Mouse (Mus musculus): Measurements from ENCODE around the gene Tmem151b. TPM values are rescaled to one million over a fixed set of nuclear protein-coding genes. Genes with fewer than 3 reads are reported as not detected.

Gene Tmem151b
- polyA plus RNA-seq, 1 experiment from 2014 or later = 0.07 TPM

GRCm38 (mm10) chr17:45580958-45581477 is 31.5 kb upstream of the Tmem151b start:
- peak overlapping the region; percentile 80 for H3K27ac ChIP-seq (ENCODE audit: low read length)
- DNase-seq (ENCODE audit: low spot score) (peak; percentile 82), ATAC-seq (peak; percentile 58)
- no peaks in the 10 kb centered on the region for H3K9me3 ChIP-seq (ENCODE audit: low read length)
- no peak overlapping the region for H3K9ac ChIP-seq (replicated peaks; ENCODE audit: low read depth)
- peaks cover 30% of the 10 kb centered on the region for H3K4me1 ChIP-seq (ENCODE audit: insufficient read depth, low read depth, low read length)
- TF ChIP-seq EP300 (IDR thresholded peaks at IDR 0.05) = peak; percentile 80
- TF ChIP-seq CTCF (IDR thresholded peaks at IDR 0.05) = no peak
- no peak overlapping the region for H3K4me3 ChIP-seq (ENCODE audit: low read depth, low read length)
- H3K27me3 ChIP-seq (replicated peaks; ENCODE audit: insufficient read depth, low read length) = no peaks in the 10 kb centered on the region
- 17% methylated on average over 12 of the region's 12 CpGs for WGBS
- peak overlapping the region; percentile 19; the same call in 1 of the 2 replicates for H3K4me2 ChIP-seq (replicated peaks; ENCODE audit: low read depth, low read length)
- H3K36me3 ChIP-seq (ENCODE audit: insufficient read depth, low read length) = no peaks in the 10 kb centered on the region

DNA sequence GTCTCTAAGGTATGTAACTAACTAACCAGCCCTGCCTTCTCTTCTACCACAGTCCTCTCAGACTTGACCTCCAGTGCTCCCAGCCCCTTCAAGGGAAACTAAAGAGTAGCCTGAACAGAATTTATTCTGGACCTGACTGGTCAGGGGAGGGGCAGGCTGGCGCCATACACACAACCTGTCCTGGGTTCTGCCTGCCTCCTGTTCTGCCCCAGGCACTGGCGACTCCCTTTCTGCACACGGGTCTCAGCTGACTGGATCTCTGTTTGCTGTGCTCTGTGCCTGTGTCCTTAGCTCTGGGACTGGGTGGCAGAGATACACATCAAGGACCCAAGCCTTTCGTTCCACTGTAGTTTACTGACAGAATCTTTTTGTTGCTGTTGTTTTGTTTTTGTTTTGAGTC is 30.1 kb upstream of the Tmem151b start:
- 85% methylated on average over 4 of the region's 4 CpGs for WGBS
- no peaks in the 10 kb centered on the region for H3K9me3 ChIP-seq (ENCODE audit: low read length)
- H3K27me3 ChIP-seq (replicated peaks; ENCODE audit: insufficient read depth, low read length) = no peaks in the 10 kb centered on the region
- no peaks in the 10 kb centered on the region for H3K36me3 ChIP-seq (ENCODE audit: insufficient read depth, low read length)
- H3K27ac ChIP-seq (ENCODE audit: low read length) = no peak overlapping the region
- H3K4me3 ChIP-seq (ENCODE audit: low read depth, low read length) = no peak overlapping the region
- DNase-seq (ENCODE audit: low spot score) = no peak
- no peak overlapping the region for H3K4me2 ChIP-seq (replicated peaks; ENCODE audit: low read depth, low read length)
- ATAC-seq = no peak
- H3K4me1 ChIP-seq (ENCODE audit: insufficient read depth, low read depth, low read length) = peaks cover 21% of the 10 kb centered on the region
- no peak overlapping the region for H3K9ac ChIP-seq (replicated peaks; ENCODE audit: low read depth)
- TF ChIP-seq CTCF (IDR thresholded peaks at IDR 0.05) (no peak), EP300 (IDR thresholded peaks at IDR 0.05) (no peak)

GRCm38 (mm10) chr17:45578843-45579242 is 29.4 kb upstream of the Tmem151b start:
- no peaks in the 10 kb centered on the region for H3K36me3 ChIP-seq (ENCODE audit: insufficient read depth, low read length)
- 82% methylated on average over 7 of the region's 7 CpGs for WGBS
- H3K9me3 ChIP-seq (ENCODE audit: low read length) = no peaks in the 10 kb centered on the region
- H3K4me1 ChIP-seq (ENCODE audit: insufficient read depth, low read depth, low read length) = peaks cover 14% of the 10 kb centered on the region
- H3K4me2 ChIP-seq (replicated peaks; ENCODE audit: low read depth, low read length) = no peak overlapping the region
- no peak overlapping the region for H3K4me3 ChIP-seq (ENCODE audit: low read depth, low read length)
- no peak for ATAC-seq
- no peak overlapping the region for H3K9ac ChIP-seq (replicated peaks; ENCODE audit: low read depth)
- H3K27me3 ChIP-seq (replicated peaks; ENCODE audit: insufficient read depth, low read length) = no peaks in the 10 kb centered on the region
- TF ChIP-seq EP300 (IDR thresholded peaks at IDR 0.05) (no peak), CTCF (IDR thresholded peaks at IDR 0.05) (peak; percentile 80)
- H3K27ac ChIP-seq (ENCODE audit: low read length) = no peak overlapping the region
- DNase-seq (ENCODE audit: low spot score) = peak; percentile 53

DNA sequence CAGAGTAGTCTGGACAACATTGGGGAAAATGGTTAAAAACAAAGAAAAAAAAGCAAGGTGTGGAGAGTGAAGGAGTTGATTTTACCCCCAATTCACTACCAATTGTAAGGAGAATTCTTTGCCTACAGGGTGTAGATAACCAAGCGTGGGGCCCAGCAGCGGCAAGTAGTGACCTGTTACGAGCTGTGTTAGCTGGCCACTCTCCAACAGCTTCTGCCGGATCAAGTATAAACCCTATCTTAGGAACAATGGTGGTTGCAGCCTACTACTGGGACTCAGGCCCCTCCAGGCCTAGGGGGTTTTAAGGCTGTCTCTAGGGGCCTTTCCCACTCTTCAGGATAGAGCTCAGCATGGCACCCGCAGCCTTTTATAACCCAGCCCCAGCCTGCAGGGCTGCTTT is 28.8 kb upstream of the Tmem151b start:
- H3K4me2 ChIP-seq (replicated peaks; ENCODE audit: low read depth, low read length) = no peak overlapping the region
- no peak overlapping the region for H3K4me3 ChIP-seq (ENCODE audit: low read depth, low read length)
- H3K4me1 ChIP-seq (ENCODE audit: insufficient read depth, low read depth, low read length) = peaks cover 14% of the 10 kb centered on the region
- no peaks in the 10 kb centered on the region for H3K36me3 ChIP-seq (ENCODE audit: insufficient read depth, low read length)
- H3K27me3 ChIP-seq (replicated peaks; ENCODE audit: insufficient read depth, low read length) = no peaks in the 10 kb centered on the region
- DNase-seq (ENCODE audit: low spot score) = no peak
- no peak overlapping the region for H3K27ac ChIP-seq (ENCODE audit: low read length)
- WGBS = 19% methylated on average over 5 of the region's 5 CpGs
- TF ChIP-seq CTCF (IDR thresholded peaks at IDR 0.05) (no peak), EP300 (IDR thresholded peaks at IDR 0.05) (no peak)
- no peak for ATAC-seq
- H3K9me3 ChIP-seq (ENCODE audit: low read length) = no peaks in the 10 kb centered on the region
- H3K9ac ChIP-seq (replicated peaks; ENCODE audit: low read depth) = no peak overlapping the region

- 83% methylated on average over 8 of the region's 8 CpGs for WGBS
- Histone ChIP-seq H3K9ac (replicated peaks; ENCODE audit: low read depth) (no peak overlapping the region), H3K4me3 (ENCODE audit: low read depth, low read length) (no peak overlapping the region), H3K27ac (ENCODE audit: low read length) (peak overlapping the region; percentile 97), H3K9me3 (ENCODE audit: low read length) (no peaks in the 10 kb centered on the region), H3K27me3 (replicated peaks; ENCODE audit: insufficient read depth, low read length) (no peaks in the 10 kb centered on the region), H3K36me3 (ENCODE audit: insufficient read depth, low read length) (peaks cover 11% of the 10 kb centered on the region), H3K4me2 (replicated peaks; ENCODE audit: low read depth, low read length) (peak overlapping the region; percentile 86; the same call in 1 of the 2 replicates), H3K4me1 (ENCODE audit: insufficient read depth, low read depth, low read length) (peaks cover 6% of the 10 kb centered on the region; the same call in 1 of the 2 replicates)
- no peak for TF ChIP-seq CTCF (IDR thresholded peaks at IDR 0.05)
- TF ChIP-seq EP300 (IDR thresholded peaks at IDR 0.05) = no peak
- DNase-seq (ENCODE audit: low spot score) = no peak
- no peak for ATAC-seq
Observed at GRCm38 (mm10) chr17:45575123-45575897, 25.8 kb upstream of the Tmem151b start.

- H3K4me2 ChIP-seq (replicated peaks; ENCODE audit: low read depth, low read length) = peak overlapping the region; percentile 86
- peak overlapping the region; percentile 64 for H3K9ac ChIP-seq (replicated peaks; ENCODE audit: low read depth)
- H3K4me1 ChIP-seq (ENCODE audit: insufficient read depth, low read depth, low read length) = peaks cover 2% of the 10 kb centered on the region; the same call in 1 of the 2 replicates
- peak overlapping the region; percentile 96 for H3K4me3 ChIP-seq (ENCODE audit: low read depth, low read length)
- TF ChIP-seq EP300 (IDR thresholded peaks at IDR 0.05) = no peak
- no peak for TF ChIP-seq CTCF (IDR thresholded peaks at IDR 0.05)
- no peaks in the 10 kb centered on the region for H3K9me3 ChIP-seq (ENCODE audit: low read length)
- ATAC-seq (peak; percentile 37), DNase-seq (ENCODE audit: low spot score) (peak; percentile 88)
- peak overlapping the region; percentile 97 for H3K27ac ChIP-seq (ENCODE audit: low read length)
- H3K36me3 ChIP-seq (ENCODE audit: insufficient read depth, low read length) = peaks cover 22% of the 10 kb centered on the region
- 7% methylated on average over 16 of the region's 17 CpGs for WGBS
- no peaks in the 10 kb centered on the region for H3K27me3 ChIP-seq (replicated peaks; ENCODE audit: insufficient read depth, low read length)
Observed at GRCm38 (mm10) chr17:45574129-45574761, 24.8 kb upstream of the Tmem151b start.
